Mouse (Mus musculus): Measurements from ENCODE around the gene Stxbp6.

GRCm38 (mm10) chr12:44997422-44997821, 77.1 kb downstream of the Stxbp6 start:
- TF ChIP-seq JUND (conservative IDR thresholded peaks at IDR 0.05; ENCODE audit: low read depth, low read length) (no peak), MYC (IDR thresholded peaks at IDR 0.05; ENCODE audit: low read depth, low read length) (no peak), CTCF (conservative IDR thresholded peaks at IDR 0.05 in 1 of 2, IDR thresholded peaks at IDR 0.05 in 1 of 2; ENCODE audit: low read depth in 2 of 2, low read length in 2 of 2) (no peak), MXI1 (IDR thresholded peaks at IDR 0.05; ENCODE audit: low read depth, low read length) (no peak), POLR2A (IDR thresholded peaks at IDR 0.05; ENCODE audit: low read depth, low read length) (no peak), ZMIZ1 (IDR thresholded peaks at IDR 0.05; ENCODE audit: low read depth, low read length) (no peak), MEF2A (IDR thresholded peaks at IDR 0.05; ENCODE audit: borderline replicate concordance, low read depth, low read length) (no peak), USF1 (IDR thresholded peaks at IDR 0.05; ENCODE audit: low read depth, low read length) (no peak), RAD21 (IDR thresholded peaks at IDR 0.05; ENCODE audit: low read depth, low read length) (no peak), EP300 (IDR thresholded peaks at IDR 0.05; ENCODE audit: low read length) (no peak), MAFK (IDR thresholded peaks at IDR 0.05; ENCODE audit: insufficient replicate concordance, low read length) (no peak), ZKSCAN1 (IDR thresholded peaks at IDR 0.05; ENCODE audit: borderline replicate concordance, low read depth, low read length) (no peak)

All from CH12.LX (cell line).